Mouse (Mus musculus) left cerebral cortex, postnatal 4 days (tissue): ENCODE measurements around the gene Cd209e. TPM values are rescaled to one million over a fixed set of nuclear protein-coding genes. Genes with fewer than 3 reads are reported as not detected.
A peak's percentile ranks its signal among the peaks of the same experiment; 100 is the strongest.
"Not testable (repeated sequence)": the region's sequence is repeated elsewhere in the genome, so short reads cannot be mapped to it uniquely, and the experiment has no call there.

ENCODE experiments used
- DNase-seq: peaks from one replicate; pipeline ENCODE4 v3.0.0-alpha.2; 2022
- intact Hi-C: fragments of 180-260 bp; cut with DNase I; formaldehyde crosslinking; loops from one replicate; pipeline ENCODE4 v1.15.1; 2025
- total RNA-seq, 2 experiments: library from RNA; stranded (reverse); gene quantifications; 2 replicates each; pipeline ENCODE4 v1.2.3; 2021

The Cd209e gene
- not detected for total RNA-seq

- intact Hi-C loops = no loop called here
- DNase-seq = no peak
Observed at GRCm38 (mm10) chr8:3854209-3854608, at the start of gene Cd209e. Cd209e (minus strand) TSS chr8:3854309.

- DNase-seq = no peak
- intact Hi-C loops = no loop called here
Observed at GRCm38 (mm10) chr8:3878455-3878854, 24.3 kb upstream of the Cd209e start, which contains the start of gene Cd209d. Cd209d (minus strand) TSS chr8:3878555.

- peak; percentile 33 for DNase-seq
- intact Hi-C loops = no loop called here
Observed at GRCm38 (mm10) chr8:3876121-3876520, 22.0 kb upstream of the Cd209e start.

GRCm38 (mm10) chr8:3862736-3863135 is 8.6 kb upstream of the Cd209e start:
- intact Hi-C loops, DNase-seq: not testable (repeated sequence)

GRCm38 (mm10) chr8:3803091-3803490 is 51.0 kb downstream of the Cd209e start:
- peak; percentile 45 for DNase-seq
- intact Hi-C loops = no loop called here

Other genes with a start within 250 kb of the Cd209e start
- gene Xab2, start 233.0 kb downstream of the Cd209e start, total RNA-seq = 10 to 100 TPM; 38.5 to 38.8 TPM
- gene Pet100, start 232.8 kb downstream of the Cd209e start, total RNA-seq = 10 to 100 TPM; 60.0 to 63.3 TPM
- 1 to 10 TPM in 1 of 2 experiments, not detected in 1; 1.0 TPM for gene Pcp2, start 228.8 kb downstream of the Cd209e start, total RNA-seq
- 10 to 100 TPM; 73.8 to 78.1 TPM for gene Stxbp2, start 223.4 kb downstream of the Cd209e start, total RNA-seq
- gene Retn, start 198.5 kb downstream of the Cd209e start, total RNA-seq = under 1 TPM; 0.76 to 0.91 TPM
- gene Mcemp1, start 188.6 kb downstream of the Cd209e start, total RNA-seq = under 1 TPM; 0.38 to 0.42 TPM
- 10 to 100 TPM; 13.6 to 14.1 TPM for gene Fcor, start 181.9 kb downstream of the Cd209e start, total RNA-seq
- gene Trappc5, start 178.0 kb downstream of the Cd209e start, total RNA-seq = 10 to 100 TPM; 34.4 to 37.0 TPM
- not detected for gene Fcer2a, start 160.1 kb downstream of the Cd209e start, total RNA-seq
- not detected for gene Clec4g, start 133.7 kb downstream of the Cd209e start, total RNA-seq
- not detected for gene Cd209a, start 105.3 kb downstream of the Cd209e start, total RNA-seq
- not detected for gene Cd209d, start 24.2 kb upstream of the Cd209e start, total RNA-seq
- gene Cd209b, start 72.5 kb upstream of the Cd209e start, total RNA-seq = under 1 TPM; 0.26 to 0.34 TPM
- gene Cd209c, start 100.4 kb upstream of the Cd209e start, total RNA-seq = under 1 TPM in 1 of 2 experiments, not detected in 1; 0.40 TPM